Mouse (Mus musculus): Measurements from ENCODE around the gene Pot1a. TPM values are rescaled to one million over a fixed set of nuclear protein-coding genes. Genes with fewer than 3 reads are reported as not detected.

Pot1a gene
- polyA plus RNA-seq, 1 experiment, result 8.0 TPM

DNA sequence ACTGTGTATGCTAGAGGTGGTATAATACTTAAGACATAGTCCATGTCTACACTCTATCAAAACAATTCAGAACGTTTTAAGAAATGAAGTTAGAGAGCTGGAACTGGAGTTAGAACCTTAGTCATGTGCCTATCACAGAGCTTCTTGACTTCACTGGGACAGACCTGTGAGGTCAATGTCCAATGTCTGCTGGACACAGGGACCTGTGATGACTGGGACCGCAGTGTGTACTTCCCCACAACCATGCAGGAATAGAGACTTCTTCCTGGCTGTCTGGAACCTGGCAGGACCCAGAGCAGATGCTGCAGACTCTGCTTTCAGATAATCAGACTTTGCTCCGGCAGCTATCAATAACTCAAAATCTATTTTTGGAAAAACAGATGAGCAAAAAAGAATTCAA is 40.8 kb downstream of the Pot1a start:
- no peaks in the 10 kb centered on the region for H3K79me2 ChIP-seq (ENCODE audit: control insufficient read depth, insufficient read depth)
- no peaks in the 10 kb centered on the region for H3K27me3 ChIP-seq (ENCODE audit: control insufficient read depth, insufficient read depth, insufficient read length)
- no peak overlapping the region for H3ac ChIP-seq (ENCODE audit: control insufficient read depth, insufficient read length)
- H3K4me2 ChIP-seq (ENCODE audit: low read depth), result no peak overlapping the region
- H3K4me3 ChIP-seq, result no peak overlapping the region
- TF ChIP-seq CEBPB (IDR thresholded peaks at IDR 0.05; ENCODE audit: insufficient read depth, poor library complexity, severe bottlenecking) (no peak), MYOD1 (IDR thresholded peaks at IDR 0.05; ENCODE audit: control insufficient read depth in 1 of 3, insufficient read length in 2 of 3, low read depth in 2 of 3) (no peak), MYOG (IDR thresholded peaks at IDR 0.05; ENCODE audit: control insufficient read depth in 1 of 3, insufficient read depth in 1 of 3, insufficient read length in 2 of 3, low read depth in 2 of 3) (no peak), USF1 (IDR thresholded peaks at IDR 0.05; ENCODE audit: low read depth) (no peak)
- peaks cover 6% of the 10 kb centered on the region for H3K36me3 ChIP-seq (ENCODE audit: control insufficient read depth, insufficient read depth)

DNA sequence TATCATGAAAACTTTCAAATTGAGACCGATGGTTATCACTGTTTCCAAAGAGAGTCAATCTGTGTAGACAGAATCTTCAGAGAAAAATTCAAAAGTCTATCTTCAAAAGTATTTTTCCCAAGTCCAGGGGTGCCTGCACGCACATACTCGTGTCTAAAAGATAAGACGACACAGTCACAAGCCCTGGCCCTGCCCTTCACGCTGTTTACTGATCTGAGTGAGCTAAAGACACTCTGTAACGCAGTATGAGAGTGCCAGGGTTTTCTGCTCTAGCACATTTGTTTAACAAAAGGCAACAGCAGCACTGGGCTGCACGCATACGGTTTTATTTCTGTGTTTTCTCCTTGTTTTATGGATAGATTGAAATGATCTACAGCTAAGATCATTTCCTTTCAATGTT is 41.5 kb downstream of the Pot1a start:
- TF ChIP-seq E2F4 (IDR thresholded peaks at IDR 0.05; ENCODE audit: insufficient read depth), result no peak
- no peak for TF ChIP-seq REST (IDR thresholded peaks at IDR 0.05; ENCODE audit: insufficient read depth, insufficient read length)
- TF ChIP-seq POLR2AphosphoS2 (IDR thresholded peaks at IDR 0.05; ENCODE audit: insufficient read length, low read depth), result no peak
- TF ChIP-seq USF1 (IDR thresholded peaks at IDR 0.05; ENCODE audit: low read depth), result no peak
- no peak for TF ChIP-seq MAX (IDR thresholded peaks at IDR 0.05; ENCODE audit: low read depth)
- TF ChIP-seq TCF12 (IDR thresholded peaks at IDR 0.05; ENCODE audit: insufficient read depth, poor library complexity, severe bottlenecking), result no peak
- TF ChIP-seq TCF3 (IDR thresholded peaks at IDR 0.05; ENCODE audit: insufficient read length, low read depth), result no peak
- no peak for TF ChIP-seq MYOD1 (IDR thresholded peaks at IDR 0.05; ENCODE audit: control insufficient read depth in 1 of 3, insufficient read length in 2 of 3, low read depth in 2 of 3)
- TF ChIP-seq CEBPB (IDR thresholded peaks at IDR 0.05; ENCODE audit: insufficient read depth, poor library complexity, severe bottlenecking), result no peak
- TF ChIP-seq SRF (IDR thresholded peaks at IDR 0.05; ENCODE audit: control insufficient read depth, insufficient read length, low read depth), result no peak
- TF ChIP-seq POLR2A (IDR thresholded peaks at IDR 0.05; ENCODE audit: insufficient read length, low read depth), result no peak
- TF ChIP-seq MYOG (IDR thresholded peaks at IDR 0.05; ENCODE audit: control insufficient read depth in 1 of 3, insufficient read depth in 1 of 3, insufficient read length in 2 of 3, low read depth in 2 of 3), result no peak
- Histone ChIP-seq H3K4me3 (no peak overlapping the region), H3K4me2 (ENCODE audit: low read depth) (no peak overlapping the region), H3K27me3 (ENCODE audit: control insufficient read depth, insufficient read depth, insufficient read length) (no peaks in the 10 kb centered on the region), H3ac (ENCODE audit: control insufficient read depth, insufficient read length) (no peak overlapping the region), H3K36me3 (ENCODE audit: control insufficient read depth, insufficient read depth) (peaks cover 7% of the 10 kb centered on the region), H3K79me2 (ENCODE audit: control insufficient read depth, insufficient read depth) (no peaks in the 10 kb centered on the region)

DNA sequence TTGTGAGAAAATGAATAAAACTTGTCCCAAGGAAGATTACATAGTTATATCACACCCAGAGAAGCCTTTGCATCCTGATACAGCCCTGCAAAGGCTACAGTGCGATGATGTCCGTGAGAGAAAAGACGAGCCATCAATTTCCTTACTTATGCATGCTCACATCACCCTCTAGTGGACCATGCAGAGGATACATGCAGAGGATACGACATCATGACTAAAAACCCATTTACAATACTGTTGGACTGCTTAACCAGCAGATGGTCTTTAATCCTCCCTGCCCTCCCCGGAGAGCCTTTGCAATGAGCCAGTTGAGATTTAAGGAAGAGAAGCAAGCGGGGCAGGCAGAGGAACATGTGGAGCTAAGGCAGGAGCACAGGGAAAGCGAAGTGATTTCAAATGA is 42.0 kb downstream of the Pot1a start:
- no peaks in the 10 kb centered on the region for H3K79me2 ChIP-seq (ENCODE audit: control insufficient read depth, insufficient read depth)
- H3K36me3 ChIP-seq (ENCODE audit: control insufficient read depth, insufficient read depth), result peaks cover 11% of the 10 kb centered on the region
- H3K27me3 ChIP-seq (ENCODE audit: control insufficient read depth, insufficient read depth, insufficient read length), result no peaks in the 10 kb centered on the region
- no peak overlapping the region for H3K4me2 ChIP-seq (ENCODE audit: low read depth)
- TF ChIP-seq USF1 (IDR thresholded peaks at IDR 0.05; ENCODE audit: low read depth) (no peak), POLR2AphosphoS2 (IDR thresholded peaks at IDR 0.05; ENCODE audit: insufficient read length, low read depth) (no peak), REST (IDR thresholded peaks at IDR 0.05; ENCODE audit: insufficient read depth, insufficient read length) (no peak), CEBPB (IDR thresholded peaks at IDR 0.05; ENCODE audit: insufficient read depth, poor library complexity, severe bottlenecking) (no peak), MYOD1 (IDR thresholded peaks at IDR 0.05; ENCODE audit: control insufficient read depth in 1 of 3, insufficient read length in 2 of 3, low read depth in 2 of 3) (no peak), POLR2A (IDR thresholded peaks at IDR 0.05; ENCODE audit: insufficient read length, low read depth) (no peak), MAX (IDR thresholded peaks at IDR 0.05; ENCODE audit: low read depth) (no peak), E2F4 (IDR thresholded peaks at IDR 0.05; ENCODE audit: insufficient read depth) (no peak), MYOG (IDR thresholded peaks at IDR 0.05; ENCODE audit: control insufficient read depth in 1 of 3, insufficient read depth in 1 of 3, insufficient read length in 2 of 3, low read depth in 2 of 3) (no peak), SRF (IDR thresholded peaks at IDR 0.05; ENCODE audit: control insufficient read depth, insufficient read length, low read depth) (no peak), TCF12 (IDR thresholded peaks at IDR 0.05; ENCODE audit: insufficient read depth, poor library complexity, severe bottlenecking) (no peak), TCF3 (IDR thresholded peaks at IDR 0.05; ENCODE audit: insufficient read length, low read depth) (no peak)
- no peak overlapping the region for H3ac ChIP-seq (ENCODE audit: control insufficient read depth, insufficient read length)
- H3K4me3 ChIP-seq, result no peak overlapping the region

DNA sequence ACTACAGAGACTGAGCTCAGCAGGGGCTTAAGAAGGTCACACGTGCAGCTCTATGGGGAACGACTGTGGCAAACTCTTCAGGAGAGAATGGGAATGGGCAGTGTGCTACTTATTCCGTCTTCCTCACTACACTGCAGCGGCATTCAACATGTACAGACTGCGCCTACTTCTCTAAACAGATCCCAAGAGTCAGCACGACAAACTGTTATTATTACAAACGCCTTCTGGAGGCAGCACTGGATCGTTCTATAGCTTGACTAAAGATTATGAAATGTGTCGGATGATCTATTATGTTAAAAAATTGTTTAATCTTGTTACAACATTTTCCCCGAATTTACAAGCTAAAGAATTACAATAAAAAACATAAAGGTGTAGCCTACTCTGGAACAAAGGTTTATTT is 42.8 kb downstream of the Pot1a start:
- TF ChIP-seq TCF12 (IDR thresholded peaks at IDR 0.05; ENCODE audit: insufficient read depth, poor library complexity, severe bottlenecking), result no peak
- no peak for TF ChIP-seq TCF3 (IDR thresholded peaks at IDR 0.05; ENCODE audit: insufficient read length, low read depth)
- no peak for TF ChIP-seq E2F4 (IDR thresholded peaks at IDR 0.05; ENCODE audit: insufficient read depth)
- TF ChIP-seq MYOD1 (IDR thresholded peaks at IDR 0.05; ENCODE audit: control insufficient read depth in 1 of 3, insufficient read length in 2 of 3, low read depth in 2 of 3), result no peak
- TF ChIP-seq CEBPB (IDR thresholded peaks at IDR 0.05; ENCODE audit: insufficient read depth, poor library complexity, severe bottlenecking), result no peak
- no peak for TF ChIP-seq USF1 (IDR thresholded peaks at IDR 0.05; ENCODE audit: low read depth)
- TF ChIP-seq MAX (IDR thresholded peaks at IDR 0.05; ENCODE audit: low read depth), result no peak
- no peak for TF ChIP-seq POLR2AphosphoS2 (IDR thresholded peaks at IDR 0.05; ENCODE audit: insufficient read length, low read depth)
- TF ChIP-seq SRF (IDR thresholded peaks at IDR 0.05; ENCODE audit: control insufficient read depth, insufficient read length, low read depth), result no peak
- Histone ChIP-seq H3ac (ENCODE audit: control insufficient read depth, insufficient read length) (no peak overlapping the region), H3K4me3 (no peak overlapping the region), H3K4me2 (ENCODE audit: low read depth) (no peak overlapping the region), H3K79me2 (ENCODE audit: control insufficient read depth, insufficient read depth) (no peaks in the 10 kb centered on the region), H3K36me3 (ENCODE audit: control insufficient read depth, insufficient read depth) (peaks cover 15% of the 10 kb centered on the region), H3K27me3 (ENCODE audit: control insufficient read depth, insufficient read depth, insufficient read length) (no peaks in the 10 kb centered on the region)

DNA sequence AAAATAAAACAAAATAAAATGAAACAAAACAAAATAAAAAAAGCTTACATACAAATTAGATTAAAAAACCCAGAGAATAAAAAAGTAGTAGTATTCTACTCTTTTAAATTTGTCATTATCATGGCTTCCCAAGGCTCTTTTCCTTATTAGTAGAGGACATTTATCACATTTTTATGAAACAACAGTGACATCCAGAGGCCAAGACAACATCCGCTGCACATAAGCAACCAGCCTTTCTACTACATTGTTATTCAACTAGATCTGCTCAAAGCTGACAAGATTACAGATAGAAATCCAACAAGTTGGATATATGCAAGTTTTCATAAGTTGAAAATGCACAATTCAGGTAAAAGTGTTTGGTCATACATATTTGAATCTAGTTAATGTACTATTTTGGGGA is 56.4 kb downstream of the Pot1a start:
- Histone ChIP-seq H3ac (ENCODE audit: control insufficient read depth, insufficient read length) (no peak overlapping the region), H3K27me3 (ENCODE audit: control insufficient read depth, insufficient read depth, insufficient read length) (no peaks in the 10 kb centered on the region), H3K36me3 (ENCODE audit: control insufficient read depth, insufficient read depth) (peaks cover 17% of the 10 kb centered on the region), H3K4me3 (no peak overlapping the region), H3K4me2 (ENCODE audit: low read depth) (no peak overlapping the region), H3K79me2 (ENCODE audit: control insufficient read depth, insufficient read depth) (no peaks in the 10 kb centered on the region)
- no peak for TF ChIP-seq MAX (IDR thresholded peaks at IDR 0.05; ENCODE audit: low read depth)
- no peak for TF ChIP-seq TCF3 (IDR thresholded peaks at IDR 0.05; ENCODE audit: insufficient read length, low read depth)
- TF ChIP-seq TCF12 (IDR thresholded peaks at IDR 0.05; ENCODE audit: insufficient read depth, poor library complexity, severe bottlenecking), result no peak
- no peak for TF ChIP-seq E2F4 (IDR thresholded peaks at IDR 0.05; ENCODE audit: insufficient read depth)
- TF ChIP-seq MYOG (IDR thresholded peaks at IDR 0.05; ENCODE audit: control insufficient read depth in 1 of 3, insufficient read depth in 1 of 3, insufficient read length in 2 of 3, low read depth in 2 of 3), result no peak
- TF ChIP-seq USF1 (IDR thresholded peaks at IDR 0.05; ENCODE audit: low read depth), result no peak
- no peak for TF ChIP-seq REST (IDR thresholded peaks at IDR 0.05; ENCODE audit: insufficient read depth, insufficient read length)
- TF ChIP-seq CEBPB (IDR thresholded peaks at IDR 0.05; ENCODE audit: insufficient read depth, poor library complexity, severe bottlenecking), result no peak
- no peak for TF ChIP-seq MYOD1 (IDR thresholded peaks at IDR 0.05; ENCODE audit: control insufficient read depth in 1 of 3, insufficient read length in 2 of 3, low read depth in 2 of 3)
- TF ChIP-seq POLR2AphosphoS2 (IDR thresholded peaks at IDR 0.05; ENCODE audit: insufficient read length, low read depth), result no peak
- no peak for TF ChIP-seq SRF (IDR thresholded peaks at IDR 0.05; ENCODE audit: control insufficient read depth, insufficient read length, low read depth)
- no peak for TF ChIP-seq POLR2A (IDR thresholded peaks at IDR 0.05; ENCODE audit: insufficient read length, low read depth)
